Mouse (Mus musculus) limb, embryonic 15.5 days (tissue): ENCODE results near the gene St3gal6. TPM values are rescaled to one million over a fixed set of nuclear protein-coding genes. Genes with fewer than 3 reads are reported as not detected.
"Not testable (repeated sequence)": the region's sequence is repeated elsewhere in the genome, so short reads cannot be mapped to it uniquely, and the experiment has no call there.

Experiments
- ATAC-seq: fragments of 200-750 bp; cut with Nextera tagmentation; 2 replicates; pipeline ENCODE4 v1.8.0; 2017; ENCODE audit warnings: low read depth, moderate TSS enrichment; ENCODE audit not compliant: insufficient number of reproducible peaks, low FRiP score, low TSS enrichment
- H3K27ac ChIP-seq: fragments of 300-500 bp; sonication (generic); 2 replicates; pipeline ENCODE4 v1.5.1; 2015; ENCODE audit warnings: moderate library complexity, mild to moderate bottlenecking, inconsistent platforms
- H3K27me3 ChIP-seq: fragments of 300-500 bp; sonication (generic); 2 replicates; pipeline ENCODE4 v1.6.1; 2015; ENCODE audit warnings: inconsistent platforms
- H3K36me3 ChIP-seq: fragments of 300-500 bp; sonication (generic); 2 replicates; pipeline ENCODE4 v1.6.1; 2015; ENCODE audit warnings: inconsistent platforms
- H3K4me1 ChIP-seq: fragments of 300-500 bp; sonication (generic); 2 replicates; pipeline ENCODE4 v1.6.1; 2015; ENCODE audit warnings: inconsistent platforms
- H3K4me2 ChIP-seq: fragments of 300-500 bp; sonication (generic); 2 replicates; pipeline ENCODE4 v1.6.1; 2015; ENCODE audit warnings: mild to moderate bottlenecking, inconsistent platforms
- H3K4me3 ChIP-seq: fragments of 300-500 bp; sonication (generic); 2 replicates; pipeline ENCODE4 v1.5.1; 2015; ENCODE audit warnings: mild to moderate bottlenecking, inconsistent platforms
- H3K9ac ChIP-seq: fragments of 300-500 bp; sonication (generic); 2 replicates; pipeline ENCODE4 v1.6.1; 2015; ENCODE audit warnings: inconsistent platforms
- H3K9me3 ChIP-seq: fragments of 300-500 bp; sonication (generic); 2 replicates; pipeline ENCODE4 v1.6.1; 2016; ENCODE audit warnings: inconsistent platforms
- WGBS: fragments of 180-500 bp; shearing (Covaris S2); methylation state at CpG from one replicate; pipeline ENCODE4 v1.1.7; 2015; 5-methylcytosine and 5-hydroxymethylcytosine counted together
- polyA plus RNA-seq: library from polyadenylated mRNA; unstranded; fragments of >200 nt; fragmentation: Nextera tagmentation; extraction: Ambion mirVana; gene quantifications from 2 replicates; pipeline ENCODE4 v1.2.1, GENCODE M21; 2015

Gene St3gal6
- polyA plus RNA-seq, 1 experiment from 2014 or later, result 16.0 TPM

GRCm38 (mm10) chr16:58465412-58465811, 58.6 kb downstream of the St3gal6 start:
- Histone ChIP-seq H3K4me1 (no peaks in the 10 kb centered on the region), H3K27me3 (no peaks in the 10 kb centered on the region), H3K27ac (no peak overlapping the region), H3K9ac (no peak overlapping the region), H3K36me3 (peaks cover 53% of the 10 kb centered on the region), H3K9me3 (no peaks in the 10 kb centered on the region), H3K4me2 (no peak overlapping the region), H3K4me3 (no peak overlapping the region)
- no peak for ATAC-seq
- WGBS, result 86% methylated on average over 9 of the region's 9 CpGs

GRCm38 (mm10) chr16:58464051-58464450, 60.0 kb downstream of the St3gal6 start:
- H3K36me3 ChIP-seq, result peaks cover 55% of the 10 kb centered on the region
- H3K27me3 ChIP-seq, result no peaks in the 10 kb centered on the region
- no peak overlapping the region for H3K9ac ChIP-seq
- WGBS, result 88% methylated on average over 14 of the region's 14 CpGs
- H3K4me2 ChIP-seq, result no peak overlapping the region
- no peaks in the 10 kb centered on the region for H3K9me3 ChIP-seq
- H3K4me1 ChIP-seq, result no peaks in the 10 kb centered on the region
- no peak for ATAC-seq
- H3K27ac ChIP-seq, result no peak overlapping the region
- no peak overlapping the region for H3K4me3 ChIP-seq

GRCm38 (mm10) chr16:58462519-58462918, 61.5 kb downstream of the St3gal6 start:
- H3K36me3 ChIP-seq, result peaks cover 61% of the 10 kb centered on the region
- ATAC-seq, result no peak
- no peaks in the 10 kb centered on the region for H3K27me3 ChIP-seq
- H3K4me3 ChIP-seq, result no peak overlapping the region
- no peaks in the 10 kb centered on the region for H3K4me1 ChIP-seq
- 94% methylated on average over 2 of the region's 2 CpGs for WGBS
- H3K9me3 ChIP-seq, result no peaks in the 10 kb centered on the region
- H3K4me2 ChIP-seq, result no peak overlapping the region
- no peak overlapping the region for H3K9ac ChIP-seq
- no peak overlapping the region for H3K27ac ChIP-seq

GRCm38 (mm10) chr16:58461856-58462518, 62.1 kb downstream of the St3gal6 start:
- WGBS, result 90% methylated on average over 2 of the region's 2 CpGs
- ATAC-seq, result no peak
- Histone ChIP-seq H3K4me3 (no peak overlapping the region), H3K9ac (no peak overlapping the region), H3K27me3 (no peaks in the 10 kb centered on the region), H3K27ac (no peak overlapping the region), H3K9me3 (no peaks in the 10 kb centered on the region), H3K4me1 (no peaks in the 10 kb centered on the region), H3K4me2 (no peak overlapping the region), H3K36me3 (peaks cover 61% of the 10 kb centered on the region)

GRCm38 (mm10) chr16:58460386-58460785, 63.7 kb downstream of the St3gal6 start:
- Histone ChIP-seq H3K9ac (no peak overlapping the region), H3K27ac (no peak overlapping the region), H3K4me1 (no peaks in the 10 kb centered on the region), H3K27me3 (no peaks in the 10 kb centered on the region), H3K4me2 (no peak overlapping the region), H3K4me3 (no peak overlapping the region), H3K36me3 (peaks cover 50% of the 10 kb centered on the region), H3K9me3 (no peaks in the 10 kb centered on the region)
- WGBS, result 82% methylated on average over 10 of the region's 10 CpGs
- no peak for ATAC-seq

- not testable (repeated sequence) for H3K9me3 ChIP-seq, H3K9ac ChIP-seq, H3K4me3 ChIP-seq, H3K4me2 ChIP-seq, ATAC-seq, H3K4me1 ChIP-seq, H3K27me3 ChIP-seq, H3K27ac ChIP-seq
- WGBS, result 44% methylated on average over 3 of the region's 3 CpGs
- H3K36me3 ChIP-seq, result peaks cover 46% of the 10 kb centered on the region
Observed at GRCm38 (mm10) chr16:58459966-58460365, 64.1 kb downstream of the St3gal6 start.

- no peaks in the 10 kb centered on the region for H3K9me3 ChIP-seq
- no peak overlapping the region for H3K4me2 ChIP-seq
- H3K9ac ChIP-seq, result no peak overlapping the region
- H3K4me1 ChIP-seq, result no peaks in the 10 kb centered on the region
- 77% methylated on average over 6 of the region's 6 CpGs for WGBS
- H3K27ac ChIP-seq, result no peak overlapping the region
- peaks cover 31% of the 10 kb centered on the region for H3K36me3 ChIP-seq
- no peaks in the 10 kb centered on the region for H3K27me3 ChIP-seq
- no peak overlapping the region for H3K4me3 ChIP-seq
- ATAC-seq, result no peak
Observed at GRCm38 (mm10) chr16:58456991-58457390, 67.1 kb downstream of the St3gal6 start.

- Histone ChIP-seq H3K9me3 (no peaks in the 10 kb centered on the region), H3K27ac (no peak overlapping the region), H3K9ac (no peak overlapping the region), H3K4me2 (no peak overlapping the region), H3K36me3 (peaks cover 34% of the 10 kb centered on the region), H3K4me3 (no peak overlapping the region), H3K27me3 (no peaks in the 10 kb centered on the region), H3K4me1 (no peaks in the 10 kb centered on the region)
- WGBS, result 87% methylated on average over 5 of the region's 5 CpGs
- no peak for ATAC-seq
Observed at GRCm38 (mm10) chr16:58456445-58456844, 67.6 kb downstream of the St3gal6 start.

GRCm38 (mm10) chr16:58455118-58455517, 68.9 kb downstream of the St3gal6 start:
- H3K9me3 ChIP-seq, result no peaks in the 10 kb centered on the region
- no peaks in the 10 kb centered on the region for H3K4me1 ChIP-seq
- peaks cover 31% of the 10 kb centered on the region for H3K36me3 ChIP-seq
- H3K27ac ChIP-seq, result no peak overlapping the region
- ATAC-seq, result no peak
- H3K4me3 ChIP-seq, result no peak overlapping the region
- H3K27me3 ChIP-seq, result no peaks in the 10 kb centered on the region
- WGBS, result 79% methylated on average over 5 of the region's 5 CpGs
- no peak overlapping the region for H3K9ac ChIP-seq
- no peak overlapping the region for H3K4me2 ChIP-seq

GRCm38 (mm10) chr16:58454617-58455016, 69.4 kb downstream of the St3gal6 start:
- peaks cover 29% of the 10 kb centered on the region for H3K36me3 ChIP-seq
- WGBS, result 62% methylated on average over 8 of the region's 8 CpGs
- no peak overlapping the region for H3K9ac ChIP-seq
- H3K9me3 ChIP-seq, result no peaks in the 10 kb centered on the region
- no peaks in the 10 kb centered on the region for H3K4me1 ChIP-seq
- no peak for ATAC-seq
- no peak overlapping the region for H3K27ac ChIP-seq
- H3K4me3 ChIP-seq, result no peak overlapping the region
- no peak overlapping the region for H3K4me2 ChIP-seq
- H3K27me3 ChIP-seq, result no peaks in the 10 kb centered on the region

- no peak for ATAC-seq
- Histone ChIP-seq H3K27me3 (no peaks in the 10 kb centered on the region), H3K4me1 (no peaks in the 10 kb centered on the region), H3K9me3 (no peaks in the 10 kb centered on the region), H3K4me3 (no peak overlapping the region), H3K27ac (no peak overlapping the region), H3K4me2 (no peak overlapping the region), H3K36me3 (peaks cover 25% of the 10 kb centered on the region), H3K9ac (no peak overlapping the region)
Observed at GRCm38 (mm10) chr16:58453820-58454219, 70.2 kb downstream of the St3gal6 start.

GRCm38 (mm10) chr16:58453138-58453537, 70.9 kb downstream of the St3gal6 start:
- Histone ChIP-seq H3K27me3 (no peaks in the 10 kb centered on the region), H3K4me1 (no peaks in the 10 kb centered on the region), H3K27ac (no peak overlapping the region), H3K4me3 (no peak overlapping the region), H3K4me2 (no peak overlapping the region), H3K9me3 (no peaks in the 10 kb centered on the region), H3K9ac (no peak overlapping the region), H3K36me3 (peaks cover 21% of the 10 kb centered on the region)
- ATAC-seq, result no peak
- 67% methylated on average over 3 of the region's 3 CpGs for WGBS

- no peaks in the 10 kb centered on the region for H3K27me3 ChIP-seq
- no peak for ATAC-seq
- no peak overlapping the region for H3K4me3 ChIP-seq
- H3K36me3 ChIP-seq, result peaks cover 14% of the 10 kb centered on the region
- no peak overlapping the region for H3K27ac ChIP-seq
- H3K4me2 ChIP-seq, result no peak overlapping the region
- no peak overlapping the region for H3K9ac ChIP-seq
- WGBS, result 90% methylated on average over 5 of the region's 5 CpGs
- H3K9me3 ChIP-seq, result no peaks in the 10 kb centered on the region
- no peaks in the 10 kb centered on the region for H3K4me1 ChIP-seq
Observed at GRCm38 (mm10) chr16:58451647-58452046, 72.4 kb downstream of the St3gal6 start.
